Mouse (Mus musculus): ENCODE results near the gene Hhatl. TPM values are rescaled to one million over a fixed set of nuclear protein-coding genes. Genes with fewer than 3 reads are reported as not detected.

Gene Hhatl
- polyA plus RNA-seq (2016; fragmentation: Nextera tagmentation; extraction: Ambion mirVana) = not detected in 2 replicates

GRCm38 (mm10) chr9:121791757-121792521 is at the start of gene Hhatl:
TSS of gene Hhatl (minus strand) at chr9:121792507.
- Histone ChIP-seq H3K4me2 (no peak within 1 kb of the TSS), H3K27ac (no peak within 1 kb of the TSS), H3K27me3 (peaks cover 12% of the 10 kb centered on the region; the same call in 1 of the 2 replicates), H3K9ac (no peak within 1 kb of the TSS), H3K36me3 (replicated peaks) (no peaks in the 10 kb centered on the region), H3K4me3 (replicated peaks) (no peak within 1 kb of the TSS), H3K9me3 (no peaks in the 10 kb centered on the region), H3K4me1 (no peaks in the 10 kb centered on the region)
- no peak for ATAC-seq (ENCODE audit: low FRiP score)
- WGBS = 44% methylated on average over 22 of the region's 24 CpGs

DNA sequence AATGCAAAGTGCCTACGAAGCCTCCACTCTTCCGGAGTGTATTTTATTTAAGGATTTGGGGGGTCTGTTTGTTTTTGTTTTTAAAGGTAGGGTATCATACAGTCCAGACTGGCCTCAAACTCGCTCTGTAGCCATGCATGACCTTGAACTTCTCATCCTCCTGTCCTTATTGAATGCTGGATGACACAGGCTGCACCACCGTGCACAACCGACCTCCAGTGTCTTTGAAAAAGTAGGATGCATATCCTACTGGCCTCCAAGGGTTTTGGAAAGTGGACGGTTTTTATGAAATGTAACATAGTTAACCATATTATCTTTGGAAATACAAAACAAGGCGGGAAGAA is 47.3 kb upstream of the Hhatl start:
- peak; percentile 52 for ATAC-seq (ENCODE audit: low FRiP score)
- no peaks in the 10 kb centered on the region for H3K36me3 ChIP-seq (replicated peaks)
- H3K9me3 ChIP-seq = no peaks in the 10 kb centered on the region
- 30% methylated on average over 7 of the region's 7 CpGs for WGBS
- peaks cover 11% of the 10 kb centered on the region for H3K4me1 ChIP-seq
- H3K27ac ChIP-seq = no peak overlapping the region
- peak overlapping the region; percentile 59; the same call in 1 of the 2 replicates for H3K9ac ChIP-seq
- H3K4me2 ChIP-seq = peak overlapping the region; percentile 73
- peak overlapping the region; percentile 48 for H3K4me3 ChIP-seq (replicated peaks)
- H3K27me3 ChIP-seq = peaks cover 5% of the 10 kb centered on the region; the same call in 1 of the 2 replicates

DNA sequence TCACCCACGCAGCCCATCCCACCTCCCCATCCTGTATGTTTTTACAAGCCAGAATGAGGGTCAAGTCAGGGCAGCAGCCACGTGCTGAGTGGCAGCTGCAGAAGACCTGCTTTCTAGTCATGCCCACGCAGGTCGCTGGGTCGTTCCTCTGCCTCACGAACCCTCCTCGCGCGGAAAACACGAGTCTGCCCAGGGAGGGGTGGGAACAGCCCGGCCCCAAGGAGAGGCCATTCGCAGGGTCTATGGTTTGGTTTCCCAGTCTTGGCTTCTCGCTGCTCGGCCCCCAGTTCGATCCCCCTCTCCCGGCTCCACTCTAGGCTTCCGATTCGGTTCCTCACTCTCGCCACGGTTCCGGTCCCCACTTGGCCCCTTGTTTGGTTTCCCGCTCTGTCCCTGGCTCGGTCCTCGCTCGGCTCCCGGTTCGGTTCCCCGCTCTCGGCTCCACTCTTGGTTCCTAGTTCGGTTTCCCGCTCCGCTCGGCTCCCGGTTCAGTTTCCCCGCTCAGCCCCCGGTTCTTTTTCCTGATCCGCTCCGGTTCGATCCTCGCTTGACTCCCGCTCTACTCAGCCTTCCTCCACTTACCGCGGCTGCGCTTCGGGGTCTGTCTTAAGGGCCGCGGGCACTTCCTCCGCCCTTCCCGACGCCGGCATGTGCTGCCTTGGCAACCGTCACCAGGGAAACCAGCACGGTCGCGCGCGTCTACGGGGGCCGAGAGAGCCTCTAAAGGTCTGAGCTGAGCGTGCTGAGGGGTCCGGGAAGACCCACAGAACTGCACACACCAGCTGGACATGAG is 46.7 kb upstream of the Hhatl start, which contains the start of gene Ccdc13:
Gene Ccdc13 (minus strand): TSS at position 633 of the 793 bp plus-strand sequence.
- Histone ChIP-seq H3K9me3 (no peaks in the 10 kb centered on the region), H3K4me1 (peaks cover 11% of the 10 kb centered on the region), H3K4me3 (replicated peaks) (peak within 1 kb of the TSS; percentile 48), H3K36me3 (replicated peaks) (no peaks in the 10 kb centered on the region), H3K4me2 (peak within 1 kb of the TSS; percentile 73), H3K27ac (no peak within 1 kb of the TSS), H3K9ac (peak within 1 kb of the TSS; percentile 59), H3K27me3 (peaks cover 5% of the 10 kb centered on the region; the same call in 1 of the 2 replicates)
- 3% methylated on average over 61 of the region's 61 CpGs for WGBS
- peak; percentile 96 for ATAC-seq (ENCODE audit: low FRiP score)

DNA sequence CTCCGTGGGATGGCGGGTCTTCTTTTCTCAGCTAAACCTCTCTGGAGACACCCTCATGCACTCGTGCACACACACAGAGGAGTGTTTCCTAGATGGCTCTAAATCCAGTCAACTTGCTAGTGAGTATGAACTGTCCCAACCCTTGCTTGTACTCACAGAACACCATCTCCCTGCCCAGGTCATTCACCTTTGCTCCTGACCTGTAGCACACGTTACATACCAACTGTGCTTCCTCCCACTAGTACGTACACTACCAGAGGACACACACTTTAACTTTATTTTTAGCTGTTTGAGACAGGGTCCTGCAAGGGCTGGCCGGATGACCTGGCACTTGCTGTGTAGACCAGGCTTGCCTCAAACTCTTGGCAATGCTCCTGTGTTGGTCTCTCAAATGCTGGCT is 45.7 kb upstream of the Hhatl start:
- Histone ChIP-seq H3K36me3 (replicated peaks) (no peaks in the 10 kb centered on the region), H3K27ac (no peak overlapping the region), H3K4me2 (no peak overlapping the region), H3K9ac (no peak overlapping the region), H3K9me3 (no peaks in the 10 kb centered on the region), H3K4me3 (replicated peaks) (no peak overlapping the region), H3K27me3 (peaks cover 5% of the 10 kb centered on the region; the same call in 1 of the 2 replicates), H3K4me1 (peaks cover 11% of the 10 kb centered on the region)
- 93% methylated on average over 6 of the region's 6 CpGs for WGBS
- no peak for ATAC-seq (ENCODE audit: low FRiP score)

DNA sequence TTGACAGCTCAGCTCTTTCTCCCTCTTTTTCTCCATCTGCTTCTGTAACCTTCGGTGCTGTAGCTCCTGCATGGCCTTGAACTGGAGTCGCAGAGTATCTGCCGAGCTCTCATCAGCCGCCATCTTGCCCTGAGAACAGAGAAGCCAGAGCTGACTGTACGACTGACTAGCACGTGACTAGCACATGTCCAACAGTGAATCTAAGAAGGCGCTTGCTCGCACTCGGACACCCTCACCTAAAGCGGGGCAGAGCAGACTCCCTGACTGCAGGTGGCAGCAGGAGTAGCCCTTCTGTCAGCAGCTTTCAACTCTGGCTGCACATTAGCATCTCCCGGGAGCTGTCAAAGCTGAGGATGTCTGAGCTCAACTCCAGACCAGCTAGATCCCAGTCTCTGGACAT is 41.5 kb upstream of the Hhatl start:
- 84% methylated on average over 11 of the region's 11 CpGs for WGBS
- Histone ChIP-seq H3K4me1 (peaks cover 3% of the 10 kb centered on the region), H3K36me3 (replicated peaks) (no peaks in the 10 kb centered on the region), H3K27me3 (no peaks in the 10 kb centered on the region), H3K4me3 (replicated peaks) (no peak overlapping the region), H3K4me2 (no peak overlapping the region), H3K9ac (no peak overlapping the region), H3K9me3 (no peaks in the 10 kb centered on the region), H3K27ac (no peak overlapping the region)
- no peak for ATAC-seq (ENCODE audit: low FRiP score)

DNA sequence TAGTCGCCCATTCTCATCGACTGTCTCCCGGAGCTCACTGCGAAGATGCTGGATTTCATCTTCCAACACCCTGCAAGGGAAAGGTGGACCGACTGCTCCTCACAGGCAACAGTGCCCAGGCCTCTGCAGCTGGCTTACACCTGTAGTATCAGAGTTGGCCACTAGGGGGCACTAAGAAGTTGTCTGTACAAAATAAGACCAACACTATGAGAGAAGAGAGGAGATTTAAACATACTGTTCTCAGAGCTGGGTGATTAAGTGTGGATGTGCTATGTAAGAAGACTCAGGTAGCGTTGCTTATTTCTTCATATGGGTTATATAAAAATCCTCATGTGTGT is 38.6 kb upstream of the Hhatl start:
- peak; percentile 41; the same call in 1 of the 2 replicates for ATAC-seq (ENCODE audit: low FRiP score)
- Histone ChIP-seq H3K9ac (no peak overlapping the region), H3K27ac (no peak overlapping the region), H3K9me3 (no peaks in the 10 kb centered on the region), H3K4me1 (no peaks in the 10 kb centered on the region; the same call in 1 of the 2 replicates), H3K36me3 (replicated peaks) (no peaks in the 10 kb centered on the region), H3K4me2 (no peak overlapping the region), H3K4me3 (replicated peaks) (no peak overlapping the region), H3K27me3 (no peaks in the 10 kb centered on the region)
- WGBS = 36% methylated on average over 6 of the region's 6 CpGs

GRCm38 (mm10) chr9:121830243-121830955 is 38.1 kb upstream of the Hhatl start:
- Histone ChIP-seq H3K27me3 (no peaks in the 10 kb centered on the region), H3K4me2 (no peak overlapping the region), H3K9me3 (no peaks in the 10 kb centered on the region), H3K4me3 (replicated peaks) (no peak overlapping the region), H3K27ac (no peak overlapping the region), H3K9ac (no peak overlapping the region), H3K36me3 (replicated peaks) (no peaks in the 10 kb centered on the region), H3K4me1 (no peaks in the 10 kb centered on the region; the same call in 1 of the 2 replicates)
- 80% methylated on average over 6 of the region's 6 CpGs for WGBS
- ATAC-seq (ENCODE audit: low FRiP score) = peak; percentile 44; the same call in 1 of the 2 replicates

DNA sequence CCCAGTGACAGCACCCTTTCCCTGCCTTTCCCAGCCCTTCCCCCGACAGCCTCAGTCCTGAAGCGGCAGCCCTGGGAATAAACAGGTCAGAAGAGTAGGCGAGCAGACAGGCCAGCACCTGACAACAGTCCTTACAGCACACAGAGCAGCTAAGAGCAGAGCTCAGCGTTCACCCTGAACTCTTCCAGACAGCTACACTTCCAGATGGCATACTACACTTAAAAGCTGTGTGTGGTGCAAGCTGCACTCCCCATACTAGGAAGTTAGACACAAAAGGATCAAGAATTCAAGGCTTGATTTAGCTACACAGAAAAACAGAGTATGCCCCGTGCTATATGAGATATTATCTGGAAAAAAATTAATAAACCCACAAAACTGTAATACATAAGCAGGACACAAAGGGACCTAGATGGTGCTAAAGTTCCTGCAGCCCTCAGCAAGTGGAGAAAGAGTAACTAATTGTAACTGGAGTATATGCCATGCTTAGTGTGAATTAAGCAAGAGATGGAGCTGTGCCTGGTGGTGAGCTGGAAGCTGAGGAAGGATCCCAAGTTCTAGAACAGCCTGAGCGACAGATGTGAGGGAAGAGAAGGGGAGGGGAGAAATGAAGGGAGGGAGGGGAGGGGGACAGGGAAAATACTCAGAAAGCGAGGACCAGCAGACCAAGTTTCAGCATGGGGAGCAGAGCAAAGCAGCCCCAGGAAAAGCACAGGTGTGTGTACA is 37.1 kb upstream of the Hhatl start:
- Histone ChIP-seq H3K36me3 (replicated peaks) (no peaks in the 10 kb centered on the region), H3K27me3 (no peaks in the 10 kb centered on the region), H3K4me2 (no peak overlapping the region), H3K27ac (no peak overlapping the region), H3K9ac (no peak overlapping the region), H3K4me1 (no peaks in the 10 kb centered on the region; the same call in 1 of the 2 replicates), H3K9me3 (no peaks in the 10 kb centered on the region), H3K4me3 (replicated peaks) (no peak overlapping the region)
- no peak for ATAC-seq (ENCODE audit: low FRiP score)
- 76% methylated on average over 7 of the region's 7 CpGs for WGBS

DNA sequence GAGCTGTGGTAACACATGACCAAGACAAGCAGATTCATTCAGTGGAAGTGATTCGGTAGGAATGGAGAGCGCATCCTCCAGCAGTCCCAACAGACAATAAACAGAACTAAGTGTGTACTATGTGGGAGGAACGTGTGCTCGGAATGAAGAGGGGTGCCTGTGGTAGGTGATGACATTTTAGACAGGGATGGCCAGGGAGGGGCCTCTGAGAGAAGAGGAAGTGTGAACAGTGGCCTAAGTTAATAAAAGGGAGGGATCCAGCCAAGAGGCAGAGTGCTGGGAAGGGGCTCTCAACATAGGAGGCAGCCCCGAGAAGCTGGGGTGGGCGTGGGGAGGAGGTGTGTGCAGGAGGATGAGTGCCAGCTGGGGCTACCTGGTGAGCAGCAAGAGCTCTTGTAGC is 36.0 kb upstream of the Hhatl start:
- 82% methylated on average over 6 of the region's 6 CpGs for WGBS
- no peak overlapping the region for H3K9ac ChIP-seq
- no peak overlapping the region for H3K27ac ChIP-seq
- H3K9me3 ChIP-seq = no peaks in the 10 kb centered on the region
- H3K4me1 ChIP-seq = no peaks in the 10 kb centered on the region; the same call in 1 of the 2 replicates
- no peaks in the 10 kb centered on the region for H3K36me3 ChIP-seq (replicated peaks)
- no peaks in the 10 kb centered on the region for H3K27me3 ChIP-seq
- H3K4me2 ChIP-seq = no peak overlapping the region
- no peak overlapping the region for H3K4me3 ChIP-seq (replicated peaks)
- ATAC-seq (ENCODE audit: low FRiP score) = no peak

- Histone ChIP-seq H3K4me3 (replicated peaks) (no peak overlapping the region), H3K9me3 (no peaks in the 10 kb centered on the region), H3K4me2 (no peak overlapping the region), H3K9ac (no peak overlapping the region), H3K27me3 (no peaks in the 10 kb centered on the region), H3K27ac (no peak overlapping the region), H3K4me1 (peaks cover 5% of the 10 kb centered on the region; the same call in 1 of the 2 replicates), H3K36me3 (replicated peaks) (no peaks in the 10 kb centered on the region)
- no peak for ATAC-seq (ENCODE audit: low FRiP score)
- 89% methylated on average over 3 of the region's 3 CpGs for WGBS
Observed at GRCm38 (mm10) chr9:121826356-121826755, 34.0 kb upstream of the Hhatl start.

DNA sequence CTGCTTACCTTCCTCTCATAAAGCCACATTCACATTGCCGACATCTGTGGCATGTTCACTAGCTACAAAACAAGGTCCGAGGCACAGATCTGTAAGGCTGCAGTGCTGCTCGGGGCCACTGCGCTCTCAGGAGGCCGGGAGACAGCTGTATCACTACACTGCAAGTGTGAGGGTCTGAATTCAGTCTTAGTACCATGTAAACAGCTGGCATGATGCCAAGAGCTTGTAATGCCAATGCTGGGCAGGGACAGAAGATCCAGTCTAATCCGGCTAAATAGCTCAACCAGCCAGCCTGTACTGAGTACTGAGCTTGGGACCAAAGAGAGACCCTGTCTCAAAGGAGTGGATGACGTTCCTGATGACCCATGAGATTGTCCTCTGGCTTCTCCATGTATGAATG is 31.7 kb upstream of the Hhatl start:
- peaks cover 5% of the 10 kb centered on the region; the same call in 1 of the 2 replicates for H3K4me1 ChIP-seq

More for the DNA sequence above, 31.7 kb upstream of the Hhatl start:
- Histone ChIP-seq H3K36me3 (replicated peaks) (no peaks in the 10 kb centered on the region), H3K4me2 (no peak overlapping the region), H3K4me3 (replicated peaks) (no peak overlapping the region), H3K27ac (no peak overlapping the region), H3K27me3 (0 out of 2 replicates have a peak, but pooled peaks cover 3% of the 10 kb centered on the region), H3K9me3 (no peaks in the 10 kb centered on the region), H3K9ac (no peak overlapping the region)
- ATAC-seq (ENCODE audit: low FRiP score) = peak; percentile 36; the same call in 1 of the 2 replicates
- WGBS = 65% methylated on average over 7 of the region's 7 CpGs
